Mouse (Mus musculus) splenic B cell, adult 2 months (primary cell): ENCODE data around the gene Wnt10a.
A peak's percentile ranks its signal among the peaks of the same experiment; 100 is the strongest.

ENCODE experiments used
- DNase-seq: peaks from one replicate; pipeline ENCODE4 v3.0.0-alpha.2; 2011; ENCODE audit warnings: low read depth, low spot score
- H3K27me3 ChIP-seq: 2 replicates; pipeline ENCODE4 v1.6.1; 2012; ENCODE audit warnings: mild to moderate bottlenecking, low read length, moderate library complexity, mixed read lengths; ENCODE audit not compliant: control insufficient read depth, poor library complexity, insufficient read depth, severe bottlenecking
- H3K36me3 ChIP-seq: 2 replicates; pipeline ENCODE4 v1.6.1; 2012; ENCODE audit warnings: mild to moderate bottlenecking, low read length, moderate library complexity, mixed read lengths; ENCODE audit not compliant: control insufficient read depth, poor library complexity, insufficient read depth, severe bottlenecking

Wnt10a gene

GRCm38 (mm10) chr1:74771931-74772620 lies 19.2 kb upstream of the Wnt10a start:
- no peak for DNase-seq
- Histone ChIP-seq H3K27me3 (no peaks in the 10 kb centered on the region; the same call in none of the 2 replicates), H3K36me3 (no peaks in the 10 kb centered on the region)

GRCm38 (mm10) chr1:74773136-74773535 lies 18.2 kb upstream of the Wnt10a start:
- peak; percentile 50 for DNase-seq

GRCm38 (mm10) chr1:74774062-74774461 lies 17.3 kb upstream of the Wnt10a start:
- Histone ChIP-seq H3K36me3 (no peaks in the 10 kb centered on the region), H3K27me3 (no peaks in the 10 kb centered on the region; the same call in none of the 2 replicates)
- no peak for DNase-seq

More at GRCm38 (mm10) chr1:74773136-74773535, 18.2 kb upstream of the Wnt10a start:
- no peaks in the 10 kb centered on the region for H3K36me3 ChIP-seq
- H3K27me3 ChIP-seq = no peaks in the 10 kb centered on the region; the same call in none of the 2 replicates

GRCm38 (mm10) chr1:74775816-74776215 lies 15.5 kb upstream of the Wnt10a start:
- Histone ChIP-seq H3K27me3 (no peaks in the 10 kb centered on the region; the same call in 1 of the 2 replicates), H3K36me3 (no peaks in the 10 kb centered on the region)
- no peak for DNase-seq

GRCm38 (mm10) chr1:74778934-74779486 lies 12.3 kb upstream of the Wnt10a start:
- DNase-seq = no peak
- Histone ChIP-seq H3K36me3 (no peaks in the 10 kb centered on the region), H3K27me3 (no peaks in the 10 kb centered on the region; the same call in 1 of the 2 replicates)

GRCm38 (mm10) chr1:74782045-74782444 lies 9.3 kb upstream of the Wnt10a start:
- Histone ChIP-seq H3K36me3 (no peaks in the 10 kb centered on the region), H3K27me3 (no peaks in the 10 kb centered on the region)
- DNase-seq = no peak

- H3K27me3 ChIP-seq = no peaks in the 10 kb centered on the region
- no peaks in the 10 kb centered on the region for H3K36me3 ChIP-seq
- DNase-seq = no peak
Observed at GRCm38 (mm10) chr1:74783554-74783953, 7.8 kb upstream of the Wnt10a start.

GRCm38 (mm10) chr1:74784041-74784759 lies 7.1 kb upstream of the Wnt10a start:
- H3K27me3 ChIP-seq = no peaks in the 10 kb centered on the region
- peak; percentile 58 for DNase-seq
- H3K36me3 ChIP-seq = no peaks in the 10 kb centered on the region

- peak; percentile 87 for DNase-seq
- Histone ChIP-seq H3K27me3 (no peaks in the 10 kb centered on the region), H3K36me3 (no peaks in the 10 kb centered on the region)
Observed at GRCm38 (mm10) chr1:74787846-74788245, 3.5 kb upstream of the Wnt10a start.

- H3K36me3 ChIP-seq = no peaks in the 10 kb centered on the region
- peak; percentile 43 for DNase-seq
- H3K27me3 ChIP-seq = no peaks in the 10 kb centered on the region
Observed at GRCm38 (mm10) chr1:74788603-74789176, 2.6 kb upstream of the Wnt10a start.

GRCm38 (mm10) chr1:74790095-74790494 lies 1.2 kb upstream of the Wnt10a start:
- no peaks in the 10 kb centered on the region for H3K27me3 ChIP-seq
- no peaks in the 10 kb centered on the region for H3K36me3 ChIP-seq
- DNase-seq = no peak

GRCm38 (mm10) chr1:74792831-74793660 lies 1.7 kb downstream of the Wnt10a start:
- H3K27me3 ChIP-seq = no peaks in the 10 kb centered on the region

GRCm38 (mm10) chr1:74794487-74795144 lies 3.3 kb downstream of the Wnt10a start:
- Histone ChIP-seq H3K36me3 (no peaks in the 10 kb centered on the region), H3K27me3 (no peaks in the 10 kb centered on the region)
- peak; percentile 58 for DNase-seq

More at GRCm38 (mm10) chr1:74792831-74793660, 1.7 kb downstream of the Wnt10a start:
- H3K36me3 ChIP-seq = no peaks in the 10 kb centered on the region
- DNase-seq = no peak

GRCm38 (mm10) chr1:74795145-74795529 lies 3.8 kb downstream of the Wnt10a start:
- DNase-seq = no peak

More at GRCm38 (mm10) chr1:74795145-74795529, 3.8 kb downstream of the Wnt10a start:
- H3K27me3 ChIP-seq = no peaks in the 10 kb centered on the region
- no peaks in the 10 kb centered on the region for H3K36me3 ChIP-seq
